Mouse (Mus musculus) ZHBTc4 (cell line): ENCODE results near the gene Cnr1.

ENCODE experiments used
- DNase-seq: peaks from one replicate; pipeline ENCODE4 v3.0.0-alpha.2; 2011; ENCODE audit warnings: low read depth, low spot score

The Cnr1 gene

GRCm38 (mm10) chr4:33931347-33931746, 7.0 kb downstream of the Cnr1 start:
- DNase-seq: no peak

GRCm38 (mm10) chr4:33941557-33941956, 17.2 kb downstream of the Cnr1 start:
- no peak for DNase-seq

GRCm38 (mm10) chr4:33943936-33944335, 19.5 kb downstream of the Cnr1 start:
- DNase-seq: no peak

GRCm38 (mm10) chr4:33945742-33946141, 21.3 kb downstream of the Cnr1 start:
- no peak for DNase-seq

GRCm38 (mm10) chr4:33947584-33947983, 23.2 kb downstream of the Cnr1 start:
- no peak for DNase-seq

- DNase-seq: no peak
These were observed 33.0 kb downstream of the Cnr1 start for GRCm38 (mm10) chr4:33957398-33957797.

- no peak for DNase-seq
These were observed 34.1 kb downstream of the Cnr1 start for GRCm38 (mm10) chr4:33958515-33958914.

- no peak for DNase-seq
These were observed 35.4 kb downstream of the Cnr1 start for GRCm38 (mm10) chr4:33959841-33960240.

GRCm38 (mm10) chr4:33970726-33971125, 46.3 kb downstream of the Cnr1 start:
- peak; percentile 48 for DNase-seq

- DNase-seq: no peak
These were observed 64.2 kb downstream of the Cnr1 start for GRCm38 (mm10) chr4:33988466-33989089.

- DNase-seq: no peak
These were observed 68.3 kb downstream of the Cnr1 start for GRCm38 (mm10) chr4:33992687-33993086.

- no peak for DNase-seq
These were observed 72.0 kb downstream of the Cnr1 start for GRCm38 (mm10) chr4:33996382-33996781.
